Mouse (Mus musculus): ENCODE measurements around the gene Pgm5. TPM values are rescaled to one million over a fixed set of nuclear protein-coding genes. Genes with fewer than 3 reads are reported as not detected.

The Pgm5 gene
- total RNA-seq, 2 experiments from 2014 or later, result 84.6 to 88.8 TPM

- intact Hi-C loops (cut with DNase I), result loop anchor here (5.0 kb wide), 1 partner anchor 572 kb away; no protein-coding TSS in a partner anchor
- peak; percentile 34 to 44 for DNase-seq
Observed at GRCm38 (mm10) chr19:24873873-24874272, 12.2 kb upstream of the Pgm5 start.

GRCm38 (mm10) chr19:24871037-24871635, 9.5 kb upstream of the Pgm5 start:
- intact Hi-C loops (cut with DNase I), result loop anchor here (1.0 to 5.0 kb wide), 3 partner anchors 166 to 569 kb away; no protein-coding TSS in a partner anchor
- DNase-seq, result peak; percentile 72 to 83

- no peak for DNase-seq
- intact Hi-C loops (cut with DNase I), result no loop called here
Observed at GRCm38 (mm10) chr19:24865436-24865835, 3.8 kb upstream of the Pgm5 start.

GRCm38 (mm10) chr19:24861276-24861611, 411 bp downstream of the Pgm5 start:
- no peak for DNase-seq
- intact Hi-C loops (cut with DNase I), result loop anchor here (5.0 kb wide), 1 partner anchor 64 kb away; no protein-coding TSS in a partner anchor

GRCm38 (mm10) chr19:24851456-24852315, 10.0 kb downstream of the Pgm5 start:
- DNase-seq, result peak; percentile 62 to 73
- intact Hi-C loops (cut with DNase I), result no loop called here

- DNase-seq, result no peak
Observed at GRCm38 (mm10) chr19:24848844-24849243, 12.8 kb downstream of the Pgm5 start.

GRCm38 (mm10) chr19:24848345-24848744, 13.3 kb downstream of the Pgm5 start:
- DNase-seq, result no peak
- intact Hi-C loops (cut with DNase I), result no loop called here

More at GRCm38 (mm10) chr19:24848844-24849243, 12.8 kb downstream of the Pgm5 start:
- intact Hi-C loops (cut with DNase I), result no loop called here

GRCm38 (mm10) chr19:24845007-24845546, 16.6 kb downstream of the Pgm5 start:
- intact Hi-C loops (cut with DNase I), result no loop called here
- no peak for DNase-seq

GRCm38 (mm10) chr19:24842080-24842479, 19.6 kb downstream of the Pgm5 start:
- DNase-seq, result no peak
- intact Hi-C loops (cut with DNase I), result no loop called here

- intact Hi-C loops (cut with DNase I), result loop anchor here (5.0 kb wide), 1 partner anchor 37 kb away; no protein-coding TSS in a partner anchor
- no peak for DNase-seq
Observed at GRCm38 (mm10) chr19:24824517-24824916, 37.1 kb downstream of the Pgm5 start.

- intact Hi-C loops (cut with DNase I), result no loop called here
- no peak for DNase-seq
Observed at GRCm38 (mm10) chr19:24815661-24816221, 45.9 kb downstream of the Pgm5 start.

GRCm38 (mm10) chr19:24812861-24813293, 48.8 kb downstream of the Pgm5 start:
- intact Hi-C loops (cut with DNase I), result no loop called here
- DNase-seq, result no peak

GRCm38 (mm10) chr19:24812106-24812810, 49.4 kb downstream of the Pgm5 start:
- no peak for DNase-seq
- intact Hi-C loops (cut with DNase I), result no loop called here

GRCm38 (mm10) chr19:24811451-24811850, 50.2 kb downstream of the Pgm5 start:
- intact Hi-C loops (cut with DNase I), result no loop called here
- DNase-seq, result no peak

- no peak for DNase-seq
- intact Hi-C loops (cut with DNase I), result no loop called here
Observed at GRCm38 (mm10) chr19:24806013-24806412, 55.6 kb downstream of the Pgm5 start.

GRCm38 (mm10) chr19:24797606-24798005, 64.0 kb downstream of the Pgm5 start:
- DNase-seq, result peak; percentile 35
- intact Hi-C loops (cut with DNase I), result loop anchor here (5.0 kb wide), 1 partner anchor 65 kb away; the partner anchor contains the start of gene Pgm5

GRCm38 (mm10) chr19:24794350-24794749, 67.3 kb downstream of the Pgm5 start:
- intact Hi-C loops (cut with DNase I), result loop anchor here (5.0 kb wide), 1 partner anchor 87 kb away; no protein-coding TSS in a partner anchor

GRCm38 (mm10) chr19:24793545-24794139, 68.0 kb downstream of the Pgm5 start:
- intact Hi-C loops (cut with DNase I), result loop anchor here (5.0 kb wide), 1 partner anchor 86 kb away; no protein-coding TSS in a partner anchor
- DNase-seq, result no peak

More at GRCm38 (mm10) chr19:24794350-24794749, 67.3 kb downstream of the Pgm5 start:
- DNase-seq, result no peak

GRCm38 (mm10) chr19:24792876-24793275, 68.8 kb downstream of the Pgm5 start:
- intact Hi-C loops (cut with DNase I), result loop anchor here (5.0 kb wide), 1 partner anchor 86 kb away; no protein-coding TSS in a partner anchor
- DNase-seq, result no peak
